Comparison of ENCODE assay signal across 8 mouse cellular contexts in genomic region chr12:112674132-112675011, GRCm38 (mm10). TPM values are rescaled to one million over a fixed set of nuclear protein-coding genes. Genes with fewer than 3 reads are reported as not detected.
DNase-seq lines count a peak whose midpoint lies in the region; ATAC-seq lines count a peak whose summit lies in the region.

Akt1 (minus strand) TSS chr12:112674884.

- H3K9me3 ChIP-seq in embryonic facial prominence, embryonic 15.5 days (replicated peaks) = no peaks in the 10 kb centered on the region
- H3K9me3 ChIP-seq in heart, embryonic 12.5 days (replicated peaks) = no peaks in the 10 kb centered on the region
- H3K9me3 ChIP-seq in kidney, embryonic 15.5 days (replicated peaks) = no peaks in the 10 kb centered on the region
- H3K9me3 ChIP-seq in liver, embryonic 15.5 days (replicated peaks) = no peaks in the 10 kb centered on the region

- DNase-seq in ES-CJ7 (ENCODE audit: low read depth, low spot score) = peak; percentile 42
- DNase-seq in adrenal gland, postnatal 25 days = peak; percentile 76
- peak; percentile 72 for DNase-seq in neural tube, embryonic 10.5 days (ENCODE audit: extremely low spot score, low spot score)
- peak; percentile 68 for DNase-seq in thymus, postnatal 25 days

- H3K4me1 ChIP-seq in embryonic facial prominence, embryonic 15.5 days = peaks cover 67% of the 10 kb centered on the region
- H3K4me1 ChIP-seq in heart, embryonic 12.5 days (replicated peaks) = peaks cover 65% of the 10 kb centered on the region
- peaks cover 80% of the 10 kb centered on the region for H3K4me1 ChIP-seq in kidney, embryonic 15.5 days
- peaks cover 69% of the 10 kb centered on the region for H3K4me1 ChIP-seq in liver, embryonic 15.5 days (replicated peaks)

- H3K9ac ChIP-seq in embryonic facial prominence, embryonic 15.5 days = peak within 1 kb of the TSS; percentile 90
- peak within 1 kb of the TSS; percentile 100 for H3K9ac ChIP-seq in heart, embryonic 12.5 days
- H3K9ac ChIP-seq in kidney, embryonic 15.5 days = peak within 1 kb of the TSS; percentile 99
- peak within 1 kb of the TSS; percentile 83 for H3K9ac ChIP-seq in liver, embryonic 15.5 days

- peak within 1 kb of the TSS; percentile 91 for H3K4me2 ChIP-seq in embryonic facial prominence, embryonic 15.5 days (replicated peaks)
- peak within 1 kb of the TSS; percentile 80 for H3K4me2 ChIP-seq in heart, embryonic 12.5 days
- H3K4me2 ChIP-seq in kidney, embryonic 15.5 days = peak within 1 kb of the TSS; percentile 89
- H3K4me2 ChIP-seq in liver, embryonic 15.5 days = peak within 1 kb of the TSS; percentile 96

- H3K4me3 ChIP-seq in embryonic facial prominence, embryonic 15.5 days (replicated peaks) = peak within 1 kb of the TSS; percentile 82
- H3K4me3 ChIP-seq in heart, embryonic 12.5 days = peak within 1 kb of the TSS; percentile 87
- peak within 1 kb of the TSS; percentile 98 for H3K4me3 ChIP-seq in kidney, embryonic 15.5 days (replicated peaks)
- peak within 1 kb of the TSS; percentile 83 for H3K4me3 ChIP-seq in liver, embryonic 15.5 days (replicated peaks)

- ATAC-seq in embryonic facial prominence, embryonic 15.5 days (ENCODE audit: insufficient number of reproducible peaks, low FRiP score, low TSS enrichment, low read depth) = peak; percentile 34
- ATAC-seq in heart, embryonic 12.5 days (ENCODE audit: insufficient number of reproducible peaks, low FRiP score) = peak; percentile 59
- peak; percentile 31 for ATAC-seq in kidney, embryonic 15.5 days (replicated peaks; ENCODE audit: low FRiP score)
- peak; percentile 72 for ATAC-seq in liver, embryonic 15.5 days (ENCODE audit: insufficient read depth)

- peaks cover 18% of the 10 kb centered on the region for H3K36me3 ChIP-seq in embryonic facial prominence, embryonic 15.5 days
- H3K36me3 ChIP-seq in heart, embryonic 12.5 days = peaks cover 24% of the 10 kb centered on the region
- H3K36me3 ChIP-seq in kidney, embryonic 15.5 days = peaks cover 18% of the 10 kb centered on the region
- H3K36me3 ChIP-seq in liver, embryonic 15.5 days (replicated peaks) = peaks cover 20% of the 10 kb centered on the region

- peak within 1 kb of the TSS; percentile 96 for H3K27ac ChIP-seq in embryonic facial prominence, embryonic 15.5 days (replicated peaks)
- peak within 1 kb of the TSS; percentile 99 for H3K27ac ChIP-seq in heart, embryonic 12.5 days (ENCODE audit: poor library complexity, severe bottlenecking)
- H3K27ac ChIP-seq in kidney, embryonic 15.5 days = peak within 1 kb of the TSS; percentile 98
- peak within 1 kb of the TSS; percentile 88 for H3K27ac ChIP-seq in liver, embryonic 15.5 days (replicated peaks)

- WGBS in embryonic facial prominence, embryonic 15.5 days = under 1% methylated on average over 67 of the region's 70 CpGs
- 15% methylated on average over 69 of the region's 70 CpGs for WGBS in heart, embryonic 12.5 days
- WGBS in kidney, embryonic 15.5 days = under 1% methylated on average over 46 of the region's 70 CpGs
- under 1% methylated on average over 44 of the region's 70 CpGs for whole genome bisulfite sequencing in liver, embryonic 15.5 days (ENCODE audit: insufficient replicate concordance)

- peaks cover 19% of the 10 kb centered on the region for H3K27me3 ChIP-seq in embryonic facial prominence, embryonic 15.5 days
- peaks cover 3% of the 10 kb centered on the region; the same call in 1 of the 2 replicates for H3K27me3 ChIP-seq in heart, embryonic 12.5 days (replicated peaks)
- peaks cover 7% of the 10 kb centered on the region for H3K27me3 ChIP-seq in kidney, embryonic 15.5 days
- H3K27me3 ChIP-seq in liver, embryonic 15.5 days = peaks cover 42% of the 10 kb centered on the region

RNA-seq across cellular contexts. Expression of gene Akt1, which starts in this region (rescaled TPM):
- total RNA-seq in adrenal gland, postnatal 25 days (2021) = 395 and 413 TPM in 2 replicates
- polyA plus RNA-seq in embryonic facial prominence, embryonic 15.5 days (2015; fragmentation: Nextera tagmentation; extraction: Ambion mirVana) = 84.9 and 112 TPM in 2 replicates
- 180 and 184 TPM in 2 replicates for polyA plus RNA-seq in heart, embryonic 12.5 days (2016; fragmentation: Nextera tagmentation; extraction: Ambion mirVana)
- polyA plus RNA-seq in kidney, embryonic 15.5 days (2015; fragmentation: Nextera tagmentation; extraction: Ambion mirVana) = 53.7 and 56.7 TPM in 2 replicates
- polyA plus RNA-seq in liver, embryonic 15.5 days (2015; fragmentation: Nextera tagmentation; extraction: Ambion mirVana) = 28.4 and 36.9 TPM in 2 replicates

Comparison
In these comparisons a context has a peak if more than half of its experiments do, and no peak if none do; other contexts are left out.
1. Peak in every context shown above with its lines: DNase-seq, ATAC-seq, H3K4me3 ChIP-seq and H3K27ac ChIP-seq.